Mouse (Mus musculus) E14TG2a.4 (cell line): ENCODE measurements around the gene Adamts18.

Experiments
- CTCF ChIP-seq: conservative IDR thresholded peaks from 2 replicates; pipeline ENCODE4 v1.5.1; 2014; ENCODE audit warnings: low read length
- NANOG ChIP-seq: IDR thresholded peaks from 2 replicates; pipeline ENCODE4 v1.6.1; 2014; ENCODE audit warnings: borderline replicate concordance, low read length, mixed read lengths
- POU5F1 ChIP-seq: IDR thresholded peaks from 2 replicates; pipeline ENCODE4 v1.6.1; 2014; ENCODE audit warnings: low read length, borderline replicate concordance

DNA sequence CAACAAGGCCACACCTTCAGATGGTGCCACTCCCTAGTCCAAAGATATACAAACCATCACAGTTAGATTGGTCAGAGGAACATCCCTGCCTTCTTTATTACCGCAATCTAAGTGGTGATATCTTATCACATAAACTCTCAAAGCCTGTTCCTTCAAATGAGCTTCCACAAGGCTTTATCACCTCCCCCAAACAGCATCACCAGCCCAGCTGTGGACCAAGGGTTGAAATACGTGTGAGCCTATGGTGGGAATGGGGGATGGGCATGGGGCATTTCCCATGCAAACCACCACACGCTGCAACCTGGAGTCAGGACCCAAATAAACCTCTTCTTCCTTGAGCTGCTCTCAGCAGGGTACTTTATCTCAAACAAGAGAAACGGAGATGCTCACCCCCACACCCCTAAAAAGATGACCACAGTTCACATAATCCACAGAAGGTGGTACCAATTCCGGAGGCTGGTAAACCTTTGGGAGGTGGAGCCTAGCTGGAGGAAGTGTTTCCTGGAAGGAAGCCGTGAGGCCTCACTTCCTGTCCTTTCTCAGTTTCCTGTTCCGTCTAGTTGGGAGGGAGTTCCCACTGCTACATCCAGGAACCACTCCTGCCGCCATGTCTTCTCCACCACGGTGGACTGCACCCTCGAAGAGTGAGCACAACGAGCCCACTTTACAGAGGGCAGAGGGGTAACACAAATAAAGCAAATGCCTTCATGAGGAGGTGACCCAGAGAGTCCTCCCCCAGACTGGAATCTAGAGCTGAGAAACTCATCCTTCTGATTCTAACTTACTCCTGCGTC lies 11.5 kb upstream of the Adamts18 start:
- TF ChIP-seq CTCF (no peak), POU5F1 (no peak), NANOG (no peak)
